Mouse (Mus musculus): Measurements from ENCODE around the gene Atxn2.

The Atxn2 gene

GRCm38 (mm10) chr5:121816611-121817010 is 105.5 kb downstream of the Atxn2 start:
- DNase-seq (ENCODE audit: extremely low spot score), result no peak

GRCm38 (mm10) chr5:121817551-121817950 is 106.4 kb downstream of the Atxn2 start:
- DNase-seq (ENCODE audit: extremely low spot score), result no peak

DNA sequence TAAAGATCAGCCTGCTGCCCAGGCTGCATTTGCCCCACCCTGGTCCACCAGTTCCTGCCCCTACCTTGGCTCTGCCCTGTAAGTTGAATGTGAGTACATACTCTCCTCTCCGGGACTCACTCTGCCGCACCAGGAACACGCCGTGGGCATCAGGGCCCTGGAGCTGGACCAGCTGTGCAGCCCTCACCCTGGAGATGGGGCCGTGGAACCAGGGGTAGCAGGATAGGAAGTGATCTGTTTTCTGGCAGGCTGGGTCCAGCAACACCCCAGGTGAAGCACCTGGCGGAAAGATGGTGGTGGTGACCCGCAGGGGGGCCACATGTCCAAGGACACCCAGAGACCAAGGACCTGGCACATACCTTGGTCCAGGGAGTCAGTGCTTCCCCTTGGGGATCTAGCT is 107.3 kb downstream of the Atxn2 start:
- no peak for DNase-seq (ENCODE audit: extremely low spot score)

GRCm38 (mm10) chr5:121818862-121819261 is 107.7 kb downstream of the Atxn2 start:
- no peak for DNase-seq (ENCODE audit: extremely low spot score)

- no peak for DNase-seq (ENCODE audit: extremely low spot score)
Observed at GRCm38 (mm10) chr5:121819559-121819958, 108.4 kb downstream of the Atxn2 start.

DNA sequence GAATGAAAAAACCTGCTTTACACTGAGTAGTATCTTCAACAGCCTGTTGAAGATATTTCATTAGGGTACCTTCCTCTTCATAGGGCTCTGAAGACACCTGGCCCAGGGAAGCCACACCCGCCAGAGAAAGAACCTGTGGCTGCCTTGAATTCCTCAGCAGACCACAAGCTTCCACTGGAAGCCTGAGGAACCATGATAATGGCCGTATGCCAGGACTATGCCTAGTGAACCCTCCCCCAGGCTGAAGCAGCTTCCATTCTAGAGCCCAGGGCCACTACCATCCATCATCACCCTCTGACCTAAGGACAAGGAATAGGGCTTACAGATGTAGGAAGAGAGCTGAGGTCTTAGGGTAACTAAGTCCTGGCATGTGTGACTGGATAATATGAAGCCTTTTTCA is 109.0 kb downstream of the Atxn2 start:
- DNase-seq (ENCODE audit: extremely low spot score), result no peak

GRCm38 (mm10) chr5:121820657-121821056 is 109.5 kb downstream of the Atxn2 start:
- DNase-seq (ENCODE audit: extremely low spot score), result no peak

- no peak for DNase-seq (ENCODE audit: extremely low spot score)
Observed at GRCm38 (mm10) chr5:121821116-121821515, 110.0 kb downstream of the Atxn2 start.

DNA sequence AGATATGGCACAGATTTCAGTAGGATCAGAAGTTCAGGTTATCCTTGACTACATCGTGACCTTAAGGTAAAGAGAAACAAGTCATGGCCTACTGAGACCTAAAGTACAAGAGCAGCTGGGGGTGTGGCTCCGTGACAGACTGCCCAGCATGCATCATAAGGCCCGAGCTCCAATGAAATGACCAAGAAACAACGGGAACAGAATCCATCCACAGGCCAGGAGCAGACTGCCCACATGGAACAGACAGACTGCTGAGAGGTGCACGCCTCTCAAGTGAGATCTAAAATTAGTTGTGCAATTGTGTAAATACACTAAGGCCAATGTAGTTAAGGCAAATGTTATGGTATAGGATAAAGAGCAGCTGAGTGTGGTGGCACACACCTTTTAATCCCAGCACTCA is 110.4 kb downstream of the Atxn2 start:
- DNase-seq (ENCODE audit: extremely low spot score), result no peak

DNA sequence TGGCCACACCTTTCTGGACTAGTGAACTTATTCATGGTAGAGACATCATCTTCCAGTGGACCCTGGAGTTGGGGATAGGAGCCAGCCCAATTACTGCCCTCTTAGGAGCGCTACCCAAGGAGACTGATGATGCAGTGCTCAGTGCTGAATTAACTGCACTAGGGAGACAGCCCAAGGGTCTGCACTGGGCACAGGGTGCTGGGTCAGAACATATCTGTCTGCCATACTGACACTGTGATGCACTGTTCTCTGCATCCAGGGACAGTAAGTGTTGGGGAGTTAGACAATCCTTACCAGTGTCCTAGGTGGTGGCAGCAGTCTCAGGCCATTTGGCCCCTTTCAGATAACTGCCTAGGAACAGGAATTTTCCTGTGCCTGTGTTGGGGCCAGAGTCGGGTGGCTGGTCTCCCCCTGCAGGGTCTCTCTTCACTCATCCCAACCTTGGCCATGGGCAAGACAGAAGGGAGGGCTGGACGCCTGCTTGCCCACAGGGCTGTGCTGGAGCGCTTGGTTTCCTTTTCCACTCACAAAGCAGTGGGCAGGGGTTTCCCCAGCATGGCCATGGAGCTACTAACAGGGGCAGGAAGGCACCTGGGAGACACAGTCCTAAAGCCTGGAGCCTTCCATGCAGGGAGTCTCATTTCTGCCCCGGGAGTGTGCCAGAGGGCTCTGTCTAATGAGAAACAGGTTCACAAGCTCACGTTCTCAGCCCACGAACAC is 111.8 kb downstream of the Atxn2 start:
- DNase-seq (ENCODE audit: extremely low spot score), result no peak

DNA sequence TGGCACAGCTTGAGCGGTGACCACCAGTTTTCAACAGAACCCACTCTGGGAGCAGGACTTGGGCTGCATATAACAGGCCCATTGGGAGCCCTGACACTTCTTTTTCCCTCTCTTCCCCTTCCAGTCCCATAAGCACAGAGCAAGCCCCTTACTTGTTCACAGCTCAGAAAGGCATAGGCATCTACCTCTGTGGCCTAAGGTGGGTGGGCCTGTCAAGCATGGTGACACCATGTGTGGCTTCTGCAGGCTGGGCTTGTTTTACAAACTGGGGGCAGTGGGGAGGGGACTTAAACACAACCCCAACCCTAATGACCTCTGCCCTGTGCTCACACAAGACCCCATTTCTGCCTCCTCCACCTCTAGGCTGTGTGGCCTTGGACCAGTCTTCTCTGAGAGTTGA is 112.5 kb downstream of the Atxn2 start:
- DNase-seq (ENCODE audit: extremely low spot score), result no peak

DNA sequence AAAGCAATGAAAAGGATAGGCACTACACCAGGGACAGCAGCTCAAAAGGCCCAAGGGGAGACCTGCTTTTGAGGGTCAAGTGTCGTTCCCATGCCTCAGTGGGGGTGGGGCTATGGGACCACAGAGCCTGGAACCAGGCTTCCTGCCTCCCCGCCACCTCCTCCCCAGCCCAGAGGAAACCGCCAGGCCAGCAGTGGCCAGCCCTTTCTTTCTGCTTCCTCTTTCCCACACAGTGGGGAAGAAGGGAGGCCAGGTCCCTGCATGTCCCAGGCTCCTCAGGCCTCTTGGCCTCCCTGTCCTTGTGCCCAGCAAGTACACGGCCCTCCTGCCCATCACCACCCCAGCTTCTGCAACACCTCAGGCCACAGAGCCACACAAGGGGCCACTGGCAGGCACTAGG is 113.0 kb downstream of the Atxn2 start:
- no peak for DNase-seq (ENCODE audit: extremely low spot score)

GRCm38 (mm10) chr5:121825606-121826005 is 114.5 kb downstream of the Atxn2 start:
- no peak for DNase-seq (ENCODE audit: extremely low spot score)

DNA sequence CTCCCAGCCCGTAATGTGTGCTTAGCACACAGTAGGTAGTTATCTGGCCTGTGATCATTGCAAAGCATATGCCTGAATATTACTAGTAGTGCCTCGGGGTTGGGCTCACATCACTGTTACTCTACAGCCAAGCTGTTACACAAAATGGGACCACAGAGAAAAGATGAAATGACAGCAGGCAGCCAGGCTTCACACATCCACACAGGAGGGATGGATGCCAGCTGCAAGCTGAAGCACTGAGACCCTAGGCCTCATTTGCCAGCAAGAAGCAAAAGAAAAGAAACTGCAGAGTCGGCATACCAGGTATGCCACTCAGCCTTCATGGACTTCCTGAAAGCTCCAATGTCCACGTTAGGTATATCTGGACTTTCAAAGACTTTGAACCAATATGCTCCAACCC is 116.7 kb downstream of the Atxn2 start:
- DNase-seq (ENCODE audit: extremely low spot score), result no peak

DNA sequence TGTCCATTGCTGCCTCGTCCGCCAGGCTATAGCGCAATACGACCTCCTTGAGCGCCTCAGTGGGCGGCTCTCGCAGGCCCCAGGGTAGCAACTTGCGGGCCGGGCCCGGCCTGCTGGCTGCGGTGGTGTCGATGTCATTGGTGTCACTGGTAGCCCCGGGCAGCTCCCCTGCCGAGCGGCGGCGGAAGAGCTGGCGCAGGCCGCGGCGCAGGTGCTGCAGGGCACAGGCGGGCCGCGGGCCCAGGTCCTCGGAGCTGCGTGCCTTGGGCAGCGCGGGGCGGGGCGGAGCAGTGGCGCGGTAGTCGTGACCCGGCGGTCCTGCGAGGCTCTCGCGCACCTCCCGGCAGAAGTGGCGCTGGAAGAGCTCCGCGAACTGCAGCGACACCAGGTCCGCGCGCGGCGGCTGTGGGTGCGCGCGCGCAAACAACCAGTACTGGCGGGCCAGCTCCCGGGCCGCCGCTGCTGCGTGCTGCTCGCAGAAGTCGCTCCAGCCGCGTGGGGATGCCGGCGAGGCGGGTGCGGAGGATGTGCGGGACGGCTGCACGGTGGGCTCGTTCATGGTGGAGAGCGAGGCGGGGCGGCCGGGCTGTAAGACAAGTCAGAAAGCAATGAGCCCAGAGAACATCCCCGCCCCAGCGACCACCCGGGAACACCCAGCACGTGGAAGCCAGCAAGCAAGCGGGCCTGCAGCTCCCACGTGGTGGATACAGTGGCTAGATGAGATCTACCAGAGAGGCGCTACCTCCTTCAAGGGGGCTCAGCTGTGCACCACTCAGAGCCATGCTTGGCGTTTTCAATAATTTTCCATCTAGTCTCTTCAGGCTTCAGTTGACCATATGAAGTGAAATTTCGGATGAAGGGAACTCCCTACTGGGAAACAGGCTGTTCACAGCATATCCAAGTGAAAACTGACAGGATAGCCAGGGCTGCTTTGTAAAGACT is 117.6 kb downstream of the Atxn2 start:
- peak; percentile 44 for DNase-seq (ENCODE audit: extremely low spot score)

GRCm38 (mm10) chr5:121831002-121831601 is 120.0 kb downstream of the Atxn2 start:
- DNase-seq (ENCODE audit: extremely low spot score), result no peak

GRCm38 (mm10) chr5:121832376-121833155 is 121.4 kb downstream of the Atxn2 start:
- no peak for DNase-seq (ENCODE audit: extremely low spot score)

GRCm38 (mm10) chr5:121833159-121833558 is 122.0 kb downstream of the Atxn2 start:
- DNase-seq (ENCODE audit: extremely low spot score), result no peak

- DNase-seq (ENCODE audit: extremely low spot score), result no peak
Observed at GRCm38 (mm10) chr5:121833572-121834240, 122.6 kb downstream of the Atxn2 start.

- DNase-seq (ENCODE audit: extremely low spot score), result no peak
Observed at GRCm38 (mm10) chr5:121834241-121834606, 123.1 kb downstream of the Atxn2 start.

Measured in embryo, embryonic 9.5 days (tissue).